Mouse (Mus musculus): ENCODE results near the gene Prdm16.

Prdm16 gene

GRCm38 (mm10) chr4:154604442-154604830 lies 32.2 kb downstream of the Prdm16 start:
- no peak for DNase-seq (ENCODE audit: inconsistent age in 2 of 2, low spot score in 1 of 2)

DNA sequence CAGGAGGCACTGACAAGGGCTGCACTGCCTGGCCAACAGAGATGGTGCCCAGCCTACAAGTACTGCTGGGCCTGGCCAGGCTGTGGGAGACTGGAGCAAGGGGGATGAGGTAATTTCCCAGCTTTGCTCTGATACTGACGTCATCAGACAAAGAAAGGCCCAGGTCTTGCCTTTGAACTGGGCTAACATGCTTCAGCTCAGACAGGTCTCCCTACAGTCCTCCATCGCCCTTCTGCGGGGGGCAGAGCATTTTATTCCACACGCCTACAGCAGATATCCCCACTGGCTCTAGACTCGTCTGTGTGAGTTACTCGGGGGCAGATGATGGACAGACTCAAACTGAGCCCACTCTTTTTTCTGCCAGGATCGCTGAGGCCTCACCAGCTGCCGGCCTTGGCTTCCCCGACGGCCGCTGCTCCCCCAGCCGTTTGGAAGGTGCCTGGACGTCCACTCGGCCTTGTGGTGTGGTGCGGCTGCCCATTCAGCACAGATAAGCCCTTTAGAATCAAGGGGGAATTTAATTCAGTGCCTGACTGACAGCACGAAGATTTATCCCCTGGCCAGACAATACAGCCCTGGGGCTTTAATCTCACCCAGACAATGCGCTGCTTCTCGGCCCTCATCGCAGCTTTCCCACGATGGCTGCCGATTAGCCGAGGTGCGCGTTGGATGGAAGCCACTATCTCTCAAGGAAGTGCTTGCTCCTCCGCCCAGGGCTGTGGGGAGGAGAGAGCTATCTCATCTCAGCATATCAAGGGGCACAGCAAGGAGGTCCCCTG lies 32.8 kb downstream of the Prdm16 start:
- no peak for DNase-seq (ENCODE audit: inconsistent age in 2 of 2, low spot score in 1 of 2)

DNA sequence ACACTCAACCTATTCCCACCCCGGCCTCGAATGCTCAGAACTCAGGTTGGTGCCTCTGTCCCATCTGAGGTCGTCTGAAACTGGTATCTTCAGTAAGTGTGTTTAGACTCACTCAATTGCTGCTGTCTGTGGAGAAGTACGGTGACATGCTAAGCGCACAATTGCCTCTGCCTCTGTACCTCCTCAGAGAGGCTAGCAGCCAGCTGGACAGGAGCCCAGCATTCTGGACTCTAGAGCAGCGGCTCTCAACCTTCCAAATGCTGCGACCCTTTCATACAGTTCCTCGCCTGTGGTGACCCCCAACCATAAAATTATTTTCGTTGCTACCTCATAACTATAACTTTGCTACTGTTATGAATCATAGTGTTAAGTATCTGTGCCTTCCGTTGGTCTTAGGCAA lies 34.3 kb downstream of the Prdm16 start:
- no peak for DNase-seq (ENCODE audit: inconsistent age in 2 of 2, low spot score in 1 of 2)

DNA sequence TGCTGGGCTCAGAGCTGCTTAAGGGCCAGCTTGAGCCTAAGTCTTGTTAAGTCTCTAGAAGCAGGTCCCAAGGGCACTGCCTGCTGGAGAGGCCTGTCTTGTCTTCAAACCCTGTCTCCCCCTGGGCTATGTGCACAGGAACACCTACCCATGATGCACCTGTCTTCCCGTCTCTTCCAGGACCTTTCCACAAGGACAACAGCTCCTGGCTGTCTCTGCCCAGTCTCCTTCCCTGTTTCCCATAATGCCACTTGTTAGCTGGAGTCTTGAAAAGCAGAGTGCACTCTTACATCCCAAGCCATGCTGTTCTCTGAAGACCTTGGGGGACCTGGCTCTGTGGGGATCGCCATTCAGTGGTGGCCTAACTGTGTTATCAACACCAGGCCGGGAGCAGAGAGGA lies 35.7 kb downstream of the Prdm16 start:
- DNase-seq (ENCODE audit: inconsistent age in 2 of 2, low spot score in 1 of 2), result no peak

DNA sequence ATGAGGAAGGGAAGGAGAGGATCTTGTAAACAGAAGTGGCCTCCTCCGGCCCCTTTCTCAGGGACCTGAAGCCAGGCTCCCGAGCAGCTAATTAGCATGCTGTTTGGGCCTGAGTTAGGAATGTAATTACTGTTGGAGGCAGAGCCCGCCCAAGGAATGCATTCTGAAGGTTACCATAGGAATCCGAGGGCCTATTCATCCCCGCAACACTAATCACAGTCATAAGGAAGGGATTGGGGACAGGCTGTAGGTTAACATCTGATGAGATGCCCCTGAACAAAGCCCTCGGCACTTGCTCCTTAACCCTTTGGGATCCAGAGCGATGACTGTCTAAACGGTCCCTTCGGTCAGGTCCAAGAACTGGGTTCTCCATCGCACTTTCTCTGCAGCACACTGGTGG lies 36.7 kb downstream of the Prdm16 start:
- no peak for DNase-seq (ENCODE audit: inconsistent age in 2 of 2, low spot score in 1 of 2)

- no peak for DNase-seq (ENCODE audit: inconsistent age in 2 of 2, low spot score in 1 of 2)
Measured at GRCm38 (mm10) chr4:154598357-154598756, 38.3 kb downstream of the Prdm16 start.

DNA sequence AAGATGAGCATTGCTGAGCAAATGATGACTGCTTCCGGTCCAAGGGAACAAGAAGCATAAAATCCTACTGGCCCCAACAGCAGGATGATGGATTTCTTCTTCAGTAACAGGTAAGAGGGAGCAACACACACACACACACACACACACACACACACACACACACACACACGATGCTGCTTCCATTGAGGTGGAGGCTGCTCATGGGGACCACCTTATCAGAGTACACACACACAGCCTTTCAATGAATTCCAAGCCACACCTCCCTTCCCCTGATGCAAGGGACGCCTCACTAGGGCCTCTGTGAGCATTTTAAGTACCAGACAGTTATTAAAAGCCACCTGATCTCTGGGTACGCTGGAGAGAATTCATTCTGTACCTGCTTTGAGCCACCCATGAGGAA lies 39.9 kb downstream of the Prdm16 start:
- no peak for DNase-seq (ENCODE audit: inconsistent age in 2 of 2, low spot score in 1 of 2)

DNA sequence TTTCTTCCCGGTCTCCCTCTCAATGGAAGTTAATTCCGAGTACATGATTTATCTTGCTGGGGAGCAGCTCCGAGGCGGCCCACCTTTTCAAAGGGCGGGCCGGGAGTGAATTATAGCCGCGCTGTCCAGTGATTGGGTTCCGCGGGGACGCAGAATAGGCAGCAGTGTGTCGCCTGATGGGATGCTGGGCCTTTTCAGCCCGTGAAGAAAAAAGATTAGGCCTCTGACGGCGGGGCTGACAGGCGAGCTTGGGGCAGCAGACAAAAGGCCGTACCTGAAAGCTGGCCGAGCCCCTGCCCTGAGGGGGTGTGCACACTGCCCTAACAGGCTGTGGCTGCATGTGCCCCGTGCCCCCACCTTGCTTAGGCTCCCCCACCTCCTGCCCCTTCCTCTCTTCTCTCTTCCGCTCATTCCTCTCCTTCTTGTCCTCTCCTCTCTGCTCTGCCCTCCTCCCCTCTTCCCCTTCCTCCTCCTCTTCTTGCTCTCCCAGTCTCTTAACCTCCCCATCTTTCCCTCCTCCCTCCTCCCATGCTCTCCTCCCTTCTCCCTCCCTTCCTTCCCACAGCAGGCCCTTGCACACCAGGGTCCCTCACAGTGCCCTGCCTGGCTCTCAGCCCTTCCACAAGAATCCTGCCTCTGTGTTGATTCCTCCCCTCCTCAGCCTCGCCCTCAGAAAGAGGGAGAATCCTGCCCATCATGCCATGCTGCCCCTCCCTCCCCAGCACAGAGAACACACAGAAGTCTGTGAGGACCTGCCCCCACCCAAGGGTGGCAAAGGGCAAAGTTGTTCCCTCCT lies 41.7 kb downstream of the Prdm16 start:
- DNase-seq (ENCODE audit: inconsistent age in 2 of 2, low spot score in 1 of 2), result no peak

DNA sequence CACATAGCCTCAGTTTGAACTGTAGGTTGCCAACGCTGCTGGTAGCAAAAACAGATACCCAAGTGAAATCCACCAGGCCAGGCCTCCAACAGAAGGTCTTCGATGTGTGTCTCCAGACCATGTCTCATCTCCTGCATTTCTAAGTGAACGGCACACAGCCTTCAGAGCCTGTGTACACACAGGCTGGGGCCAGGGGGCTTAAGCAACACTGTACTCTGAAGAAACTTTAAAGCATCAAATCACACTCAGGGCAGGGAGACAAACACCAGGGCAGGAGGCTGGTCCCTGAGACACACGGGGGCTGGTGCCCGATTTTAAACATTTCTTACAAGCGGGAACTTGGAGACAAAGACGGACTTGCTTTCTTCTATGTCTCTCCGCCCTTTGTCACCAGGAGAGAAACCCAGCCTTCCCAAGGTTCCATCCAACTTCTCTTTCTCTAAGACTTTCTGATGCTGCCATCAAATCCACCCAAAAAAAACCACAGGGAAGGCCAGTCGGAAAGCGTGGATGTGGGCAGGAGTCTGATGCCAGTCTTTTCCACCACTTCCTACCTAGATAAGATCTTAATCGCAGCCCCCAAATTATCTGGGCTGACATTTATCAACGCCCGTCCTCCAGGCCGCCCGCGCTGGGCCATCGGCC lies 42.4 kb downstream of the Prdm16 start:
- DNase-seq (ENCODE audit: inconsistent age in 2 of 2, low spot score in 1 of 2), result no peak

GRCm38 (mm10) chr4:154592562-154592961 lies 44.1 kb downstream of the Prdm16 start:
- DNase-seq (ENCODE audit: inconsistent age in 2 of 2, low spot score in 1 of 2), result no peak

GRCm38 (mm10) chr4:154590910-154591309 lies 45.8 kb downstream of the Prdm16 start:
- no peak for DNase-seq (ENCODE audit: inconsistent age in 2 of 2, low spot score in 1 of 2)

- no peak for DNase-seq (ENCODE audit: inconsistent age in 2 of 2, low spot score in 1 of 2)
Measured at GRCm38 (mm10) chr4:154586334-154586733, 50.3 kb downstream of the Prdm16 start.

GRCm38 (mm10) chr4:154585779-154586178 lies 50.9 kb downstream of the Prdm16 start:
- DNase-seq (ENCODE audit: inconsistent age in 2 of 2, low spot score in 1 of 2), result no peak

DNA sequence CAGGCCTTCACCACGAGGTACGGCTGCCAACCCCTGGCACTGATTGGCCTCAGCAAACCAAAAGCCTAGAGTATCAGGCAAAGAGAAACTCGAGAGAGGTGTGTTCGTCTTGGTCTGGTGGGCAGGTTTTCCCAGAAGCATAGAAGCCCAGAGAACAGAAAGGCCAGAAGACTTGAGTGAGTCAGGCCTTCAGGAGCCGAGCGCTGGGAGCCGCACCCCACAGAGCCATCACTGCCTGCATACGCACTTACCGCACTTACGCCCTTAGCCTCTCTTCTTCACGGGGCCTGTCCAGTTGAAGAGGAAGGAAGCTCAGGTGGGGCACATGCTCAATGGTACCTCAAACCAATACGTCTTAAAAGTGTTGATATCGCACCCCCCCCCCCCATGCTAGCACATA lies 53.0 kb downstream of the Prdm16 start:
- no peak for DNase-seq (ENCODE audit: inconsistent age in 2 of 2, low spot score in 1 of 2)

DNA sequence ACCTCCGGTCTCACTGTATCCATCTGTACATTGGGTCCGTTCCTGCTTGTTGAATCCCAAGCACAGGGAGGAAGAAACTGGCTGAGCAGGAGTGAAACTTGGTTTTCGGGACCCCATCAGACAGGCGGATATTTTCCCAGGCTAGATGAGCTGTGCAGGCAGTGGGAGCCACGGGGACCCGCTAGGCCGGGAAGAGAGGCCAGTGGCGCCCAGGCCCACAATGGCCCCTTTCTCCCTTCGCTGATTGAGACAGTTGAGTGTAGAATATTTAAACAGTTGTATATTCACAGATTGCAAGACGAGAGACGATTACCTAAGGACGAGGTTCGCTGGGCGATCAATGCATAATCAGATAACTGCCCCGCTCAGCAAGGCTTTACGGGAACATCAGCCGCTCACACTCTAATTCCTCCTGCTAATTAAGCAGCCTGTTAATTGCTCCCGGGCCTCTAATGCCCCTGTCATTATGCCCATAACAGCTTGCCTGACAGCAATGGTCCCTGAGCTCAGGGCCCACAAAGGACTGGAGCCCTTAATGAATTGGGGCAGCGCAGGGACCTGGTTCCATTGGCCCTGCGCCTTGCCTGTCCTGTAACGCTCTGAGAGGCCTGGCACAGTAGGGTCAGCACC lies 54.0 kb downstream of the Prdm16 start:
- DNase-seq (ENCODE audit: inconsistent age in 2 of 2, low spot score in 1 of 2), result no peak

DNA sequence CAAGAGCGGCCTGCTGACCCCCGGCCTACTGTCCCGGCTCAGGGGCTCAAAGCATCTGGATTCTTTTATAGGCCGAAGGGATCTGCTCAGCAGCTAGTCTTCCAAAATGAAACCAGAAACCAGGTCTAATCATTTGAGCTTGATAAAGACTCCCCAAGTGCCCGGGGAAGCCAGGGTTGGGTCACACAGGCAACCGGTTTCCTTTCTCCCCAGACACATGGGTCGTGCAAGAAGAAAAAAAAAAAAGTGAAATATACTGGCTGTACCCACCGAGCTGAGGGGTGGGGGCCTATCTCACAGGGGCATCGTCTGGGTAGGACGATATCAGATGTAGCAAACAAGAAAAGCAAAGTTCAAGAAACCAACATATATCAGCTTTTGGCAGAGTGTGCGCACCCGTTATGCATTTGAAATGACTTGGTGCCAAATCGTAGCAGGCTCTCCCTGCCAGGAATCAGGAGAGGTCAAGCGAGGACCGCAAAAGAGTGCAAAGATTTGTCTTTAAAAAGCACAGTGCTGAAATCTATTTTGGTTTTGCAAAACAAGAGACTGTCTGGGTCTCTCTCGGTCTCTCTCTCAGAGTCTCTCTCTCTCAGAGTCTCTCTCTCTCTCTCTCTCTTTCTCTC lies 55.3 kb downstream of the Prdm16 start:
- DNase-seq (ENCODE audit: inconsistent age in 2 of 2, low spot score in 1 of 2), result peak in 1 of 2 experiments; percentile 50

DNA sequence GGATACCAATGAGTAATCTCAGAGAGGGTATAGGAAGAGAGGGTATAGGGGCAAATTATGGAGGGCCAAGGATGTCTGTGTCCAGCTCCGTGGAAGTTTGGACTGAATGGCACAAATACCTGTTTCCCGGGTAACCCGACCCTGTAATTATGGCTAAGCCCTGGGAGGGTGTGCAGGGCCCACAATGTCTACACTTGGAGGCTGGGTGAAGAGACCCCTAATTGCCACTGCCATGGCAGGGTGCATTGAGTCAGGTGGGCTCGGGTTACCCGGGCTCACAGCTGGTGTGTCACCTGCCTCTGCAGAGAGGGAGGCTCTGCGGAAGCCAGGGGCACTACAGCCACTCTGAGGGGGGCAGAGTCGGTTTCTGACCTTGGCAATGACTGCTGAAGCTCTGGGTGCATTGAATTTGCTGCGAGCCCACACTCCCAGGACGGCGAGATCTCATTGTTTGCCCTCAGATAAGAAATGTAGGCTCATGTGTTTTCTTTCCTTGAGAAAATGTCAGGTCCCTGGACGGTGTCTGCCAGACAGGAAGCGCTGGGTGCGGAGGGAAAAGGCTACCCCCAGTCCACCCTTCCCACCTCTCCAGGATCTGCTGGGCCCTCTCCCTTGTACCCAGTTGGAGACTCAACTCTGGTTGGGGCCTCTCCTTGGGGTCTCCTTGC lies 62.3 kb downstream of the Prdm16 start:
- DNase-seq (ENCODE audit: inconsistent age in 2 of 2, low spot score in 1 of 2), result no peak

GRCm38 (mm10) chr4:154570451-154570881 lies 66.2 kb downstream of the Prdm16 start:
- no peak for DNase-seq (ENCODE audit: inconsistent age in 2 of 2, low spot score in 1 of 2)

GRCm38 (mm10) chr4:154569845-154570244 lies 66.8 kb downstream of the Prdm16 start:
- DNase-seq (ENCODE audit: inconsistent age in 2 of 2, low spot score in 1 of 2), result no peak

DNA sequence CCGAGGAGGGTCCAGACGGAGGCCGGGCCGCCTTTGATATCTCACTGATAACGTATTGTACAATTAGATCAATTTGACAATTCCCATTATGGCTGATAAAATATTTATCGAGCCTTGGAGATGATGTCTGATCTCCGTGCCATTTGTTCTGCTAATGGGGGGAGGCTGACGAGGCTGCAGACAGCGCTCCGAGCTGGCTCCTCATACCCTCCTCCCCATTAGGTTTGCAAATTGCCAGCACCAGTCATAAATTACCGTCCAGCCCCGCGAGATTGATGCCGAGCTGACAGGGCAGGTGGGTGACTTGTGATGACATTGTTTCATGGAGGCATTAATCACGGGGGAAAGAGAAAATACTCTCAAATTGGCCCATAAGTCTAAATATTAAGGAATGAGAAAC lies 67.9 kb downstream of the Prdm16 start:
- no peak for DNase-seq (ENCODE audit: inconsistent age in 2 of 2, low spot score in 1 of 2)
